Mouse (Mus musculus) spleen, adult 12 weeks (tissue): ENCODE results near the gene Tbc1d22a.
"Not testable (repeated sequence)": the region's sequence is repeated elsewhere in the genome, so short reads cannot be mapped to it uniquely, and the experiment has no call there.

Experiments used
- DNase-seq: peaks from one replicate; pipeline ENCODE4 v3.0.0; 2022; ENCODE audit warnings: low spot score

Gene Tbc1d22a

DNA sequence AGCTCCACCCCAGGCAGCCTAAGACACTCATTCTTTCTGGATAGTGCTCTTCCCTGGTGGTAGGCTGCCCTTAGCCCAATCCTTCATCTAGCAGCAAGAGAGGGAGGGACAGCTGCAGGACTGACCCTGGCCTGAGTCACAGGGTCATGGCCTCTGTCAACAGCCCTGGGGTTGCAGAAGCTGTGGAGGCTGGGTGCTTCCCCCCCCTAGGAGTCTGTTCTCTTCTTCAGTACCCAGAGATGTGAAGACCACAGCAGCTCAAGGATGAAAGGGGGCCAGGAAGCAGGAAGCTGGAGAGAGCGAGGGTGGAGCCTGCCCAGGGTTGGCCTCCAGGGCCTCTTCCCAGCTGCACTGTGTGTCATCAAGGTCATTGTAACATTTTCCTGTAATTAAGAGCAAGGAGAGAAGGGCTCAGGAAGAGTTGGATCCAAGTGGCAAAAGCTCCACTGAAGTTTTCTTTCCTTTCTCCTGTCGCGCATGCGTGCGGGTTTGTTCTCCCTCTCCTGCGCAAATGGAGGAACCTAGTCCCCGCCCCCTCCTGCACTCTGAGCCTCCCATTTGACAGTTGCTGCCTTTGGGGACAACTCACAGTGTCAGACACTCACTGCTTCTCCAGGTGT, 10.2 kb upstream of the Tbc1d22a start:
- no peak for DNase-seq

DNA sequence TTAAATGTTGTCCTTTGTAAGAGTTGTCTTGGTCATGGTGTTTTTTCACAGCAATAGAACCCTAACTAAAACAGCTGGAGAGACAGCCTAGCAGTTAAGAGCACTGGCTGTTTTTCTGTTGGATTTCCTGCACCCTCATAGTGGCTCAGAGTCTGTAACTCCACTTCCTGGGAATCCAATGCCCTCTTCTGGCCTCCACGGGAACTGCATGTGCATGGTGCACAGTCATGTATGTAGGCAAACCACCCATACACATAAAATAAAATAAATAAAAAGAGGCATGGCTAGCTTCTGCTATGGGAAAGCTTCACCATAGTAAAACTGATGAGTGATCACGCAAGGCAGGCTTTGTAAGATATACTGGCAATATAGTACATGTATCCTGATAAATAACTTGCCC, 9.0 kb upstream of the Tbc1d22a start:
- peak; percentile 54 for DNase-seq

DNA sequence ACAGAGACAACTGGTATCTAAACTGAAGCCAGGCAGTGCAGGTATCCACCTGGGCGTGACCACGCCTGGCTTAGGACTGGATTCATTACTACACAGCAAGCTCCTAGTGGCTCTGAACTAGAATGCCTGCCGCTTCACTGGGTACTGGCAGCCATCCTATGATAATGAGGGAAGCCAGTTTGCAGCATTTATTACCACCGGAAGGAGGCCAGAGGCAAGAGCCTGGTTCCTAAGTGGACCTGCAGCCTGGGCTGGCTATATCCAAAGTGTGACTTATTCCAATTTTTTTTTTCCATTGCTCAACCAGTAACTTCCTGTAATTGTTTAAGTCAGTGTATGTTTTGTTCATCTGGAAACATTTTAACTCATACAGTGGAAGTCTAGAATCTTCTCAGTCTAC, 7.9 kb upstream of the Tbc1d22a start:
- DNase-seq = no peak

DNA sequence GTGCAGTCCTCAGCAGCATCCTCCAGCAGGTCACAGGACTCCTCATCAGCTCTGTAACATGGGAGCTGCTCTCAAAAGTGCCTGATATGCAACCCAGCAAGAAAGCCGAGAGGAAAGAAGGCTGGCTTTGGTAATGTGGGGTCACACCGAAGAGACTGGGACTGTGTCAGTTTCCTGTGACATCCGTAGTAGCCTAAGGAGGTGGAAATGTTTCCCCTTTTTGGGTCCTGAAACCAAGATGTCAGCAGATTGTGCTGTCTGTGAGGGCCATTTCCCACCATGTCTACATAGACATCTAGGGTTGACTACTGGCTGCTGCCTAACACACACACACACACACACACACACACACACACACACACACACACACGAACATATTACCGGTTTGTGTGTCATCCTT, 2.1 kb upstream of the Tbc1d22a start:
- not testable (repeated sequence) for DNase-seq

DNA sequence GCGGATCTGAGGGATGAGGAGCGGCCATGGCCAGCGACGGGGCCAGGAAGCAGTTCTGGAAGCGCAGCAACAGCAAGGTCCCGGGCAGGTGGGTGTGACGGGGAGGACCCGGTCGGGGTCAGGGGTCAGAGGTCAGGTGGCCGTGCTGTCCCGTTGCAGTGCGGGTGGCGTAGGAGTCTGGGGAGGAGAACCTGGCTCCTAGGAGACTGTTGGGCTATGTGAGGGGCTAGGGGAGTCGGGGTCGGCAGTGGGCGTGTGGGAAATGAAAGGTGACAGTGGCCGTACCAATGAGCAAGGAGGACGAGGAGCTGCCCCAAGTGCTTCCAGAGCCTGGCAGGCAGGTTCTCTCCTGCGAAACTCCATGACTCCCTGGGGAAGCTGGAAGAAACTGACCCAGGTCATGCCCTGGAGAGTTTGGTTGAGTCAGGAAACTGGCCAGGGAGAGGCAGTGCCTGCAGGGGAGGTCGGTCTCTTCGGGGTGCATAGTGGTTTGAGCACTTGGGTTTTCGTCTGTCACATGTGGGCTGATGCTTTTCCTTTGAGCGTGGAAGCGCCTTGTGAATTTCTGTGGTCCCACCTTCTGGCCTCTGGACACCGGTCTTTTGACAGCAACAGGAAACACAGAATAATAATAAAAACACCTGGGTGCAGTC, 416 bp downstream of the Tbc1d22a start:
- no peak for DNase-seq

DNA sequence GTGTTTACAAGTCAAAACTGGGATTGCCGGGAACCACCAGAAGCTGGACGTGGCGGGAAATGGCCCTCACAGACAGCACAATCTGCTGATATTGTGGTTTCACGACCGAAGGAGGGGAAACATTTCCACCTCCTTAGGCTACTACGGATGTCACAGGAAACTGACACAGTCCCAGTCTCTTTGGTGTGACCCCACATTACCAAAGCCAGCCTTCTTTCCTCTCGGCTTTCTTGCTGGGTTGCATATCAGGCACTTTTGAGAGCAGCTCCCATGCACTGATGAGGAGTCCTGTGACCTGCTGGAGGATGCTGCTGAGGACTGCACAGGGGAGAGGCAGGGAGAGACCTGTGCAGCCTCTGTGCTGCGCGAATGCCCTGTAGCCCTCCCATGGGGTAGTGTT, 2.4 kb downstream of the Tbc1d22a start:
- DNase-seq = not testable (repeated sequence)

DNA sequence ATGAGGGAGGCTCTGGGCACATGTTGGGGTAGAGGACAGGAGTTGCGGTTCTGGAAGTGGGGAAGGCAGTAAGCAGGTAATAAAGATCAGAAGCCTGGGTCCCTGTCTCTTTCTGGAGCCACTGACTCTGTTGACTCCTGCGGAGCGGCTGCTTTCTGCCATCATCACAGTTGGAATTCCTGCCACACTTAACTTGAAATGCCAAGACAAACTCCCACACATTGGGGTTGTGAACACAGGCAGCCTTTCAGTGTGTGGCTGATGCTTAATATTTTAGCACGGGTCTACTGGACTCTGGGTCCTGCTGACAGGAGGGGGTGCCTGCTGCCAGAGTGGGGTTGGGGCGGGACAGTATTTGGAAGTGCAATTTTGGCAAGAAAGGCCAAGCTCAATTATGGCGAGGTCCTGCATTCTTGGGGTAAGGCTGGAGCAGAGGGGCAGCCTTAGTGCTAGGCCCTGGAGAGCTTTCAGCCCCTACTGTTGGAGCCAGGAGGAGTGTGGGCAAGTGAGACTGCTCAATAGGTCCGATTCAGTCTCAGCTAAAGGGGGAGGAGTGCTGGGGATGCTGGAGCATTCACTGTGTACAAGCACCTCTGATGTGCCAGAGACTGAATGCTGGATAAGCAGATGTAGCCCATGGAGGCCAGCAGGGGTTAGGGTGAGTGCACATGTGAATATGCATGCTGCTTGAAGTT, 5.4 kb downstream of the Tbc1d22a start:
- no peak for DNase-seq

DNA sequence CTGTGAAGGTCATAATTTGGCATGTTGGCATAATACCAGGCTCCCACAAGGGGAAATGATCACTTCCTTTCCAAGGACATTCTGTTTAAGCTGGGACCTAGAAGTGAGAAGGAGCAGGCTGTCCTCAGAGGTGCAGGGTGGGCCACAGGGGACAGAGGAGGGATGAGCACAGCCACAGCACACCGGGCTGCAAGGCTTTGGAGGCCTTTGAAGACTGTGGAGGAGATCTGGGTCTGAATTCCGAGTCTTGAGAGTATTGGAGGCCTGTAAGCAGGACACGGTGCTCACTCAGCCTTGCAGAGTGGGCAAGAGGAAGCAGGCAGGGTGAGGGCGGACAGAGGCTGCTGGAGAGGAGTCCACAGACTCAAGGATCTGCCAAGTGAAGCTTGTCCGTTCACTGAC, 6.0 kb downstream of the Tbc1d22a start:
- no peak for DNase-seq

DNA sequence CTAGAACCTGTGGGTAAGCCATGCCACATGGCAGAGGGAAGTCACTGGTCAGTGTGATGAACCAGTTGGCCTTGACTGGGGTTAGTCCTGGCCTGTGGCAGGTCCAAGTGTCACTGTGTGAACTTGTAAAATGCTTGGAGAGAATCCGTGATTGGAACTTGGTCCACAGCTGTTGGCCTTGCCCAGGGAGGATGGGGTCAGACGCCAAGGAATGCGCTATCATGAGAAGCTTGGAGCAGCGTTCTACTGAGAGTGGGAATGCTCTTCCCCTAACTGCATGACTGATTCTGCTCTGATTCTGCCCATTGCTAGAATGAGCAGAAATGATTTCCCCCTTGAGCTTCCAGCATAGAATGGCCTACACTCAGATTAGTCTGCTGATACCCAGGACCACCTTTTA, 6.5 kb downstream of the Tbc1d22a start:
- no peak for DNase-seq

DNA sequence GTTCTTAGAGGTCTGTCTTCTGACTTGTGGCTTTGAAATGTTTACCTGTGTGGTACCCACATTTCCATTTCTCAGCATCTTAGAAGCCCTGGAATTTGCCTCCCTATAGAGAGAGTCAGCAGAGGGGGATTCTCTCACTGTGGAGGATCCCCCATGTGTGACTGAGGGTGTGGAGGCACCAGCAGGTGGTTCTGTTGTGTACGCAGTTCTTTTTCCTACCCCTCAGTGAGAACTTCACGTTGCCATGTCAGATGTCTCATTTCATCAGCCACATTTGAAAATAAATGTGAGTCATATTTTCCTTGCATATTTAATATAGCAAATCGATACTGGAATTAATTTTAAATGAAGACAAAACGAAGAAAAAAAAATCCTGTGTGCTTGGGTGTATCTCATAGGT, 7.1 kb downstream of the Tbc1d22a start:
- DNase-seq = no peak

DNA sequence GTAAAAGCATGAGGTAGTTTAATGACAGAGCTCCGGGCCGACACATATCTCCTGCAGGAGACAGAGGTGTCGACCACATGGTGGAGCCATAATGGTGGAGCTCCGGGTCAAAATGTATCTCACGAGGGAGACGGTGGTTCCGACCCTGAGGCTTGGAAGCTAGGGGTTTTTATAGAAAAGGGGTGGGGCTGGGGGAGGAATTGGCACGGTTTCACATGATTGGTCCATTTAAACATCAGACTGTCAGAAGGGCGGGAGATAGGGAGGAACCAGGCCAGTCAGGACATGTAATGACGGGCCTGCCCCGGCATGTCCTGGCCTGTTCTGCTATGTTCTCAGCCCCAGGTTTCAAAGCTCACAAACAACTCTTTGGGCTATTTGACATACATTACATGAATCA, 7.6 kb downstream of the Tbc1d22a start:
- not testable (repeated sequence) for DNase-seq

DNA sequence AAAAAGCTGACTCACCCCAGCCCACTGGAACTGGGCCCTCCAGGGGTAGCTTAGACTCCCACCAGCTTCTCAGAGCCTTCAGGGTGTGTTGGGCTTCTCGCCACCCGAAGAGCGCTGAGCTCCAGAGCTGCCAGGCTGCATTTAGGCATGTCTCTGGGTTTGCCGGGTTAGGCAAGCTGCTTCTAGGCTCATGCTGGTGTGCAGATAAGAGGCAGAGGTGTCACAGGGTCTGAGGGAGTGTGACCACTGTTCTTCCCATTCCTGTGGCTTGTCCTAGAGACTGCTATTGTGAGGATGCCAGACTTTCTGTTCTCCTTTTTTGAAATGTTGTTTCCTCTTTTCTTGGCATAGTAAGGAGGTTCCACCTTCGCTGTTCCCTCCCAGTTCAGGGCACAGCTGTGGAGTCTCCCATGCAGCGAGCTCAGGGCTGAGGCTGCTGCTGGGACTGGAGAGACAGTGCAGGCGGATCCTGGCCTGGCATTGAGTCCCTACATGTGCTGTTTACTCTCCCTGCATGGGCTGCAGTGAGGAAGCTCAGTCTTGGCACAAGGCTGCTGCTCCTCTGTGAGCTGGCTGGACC, 10.8 kb downstream of the Tbc1d22a start:
- DNase-seq = no peak

DNA sequence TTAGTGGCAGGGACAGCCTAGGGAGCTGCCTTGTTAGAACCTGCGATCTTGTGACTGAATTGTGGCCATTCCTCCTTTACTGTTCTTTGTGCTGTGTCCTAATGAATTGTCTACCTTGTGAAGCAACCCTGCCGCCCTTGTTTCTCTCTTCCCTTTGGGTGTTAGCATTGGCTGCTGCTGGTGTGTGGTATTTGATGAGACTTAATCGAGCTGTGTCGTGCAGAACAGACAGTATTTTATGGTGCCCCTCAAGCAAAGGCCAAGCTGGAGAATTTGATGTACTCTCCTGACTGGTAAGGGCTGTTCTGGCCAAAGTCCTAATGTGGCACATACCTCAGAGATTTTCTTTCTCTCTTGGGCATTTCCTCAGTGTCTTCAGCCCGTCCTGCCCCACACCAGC, 12.0 kb downstream of the Tbc1d22a start:
- DNase-seq = no peak

DNA sequence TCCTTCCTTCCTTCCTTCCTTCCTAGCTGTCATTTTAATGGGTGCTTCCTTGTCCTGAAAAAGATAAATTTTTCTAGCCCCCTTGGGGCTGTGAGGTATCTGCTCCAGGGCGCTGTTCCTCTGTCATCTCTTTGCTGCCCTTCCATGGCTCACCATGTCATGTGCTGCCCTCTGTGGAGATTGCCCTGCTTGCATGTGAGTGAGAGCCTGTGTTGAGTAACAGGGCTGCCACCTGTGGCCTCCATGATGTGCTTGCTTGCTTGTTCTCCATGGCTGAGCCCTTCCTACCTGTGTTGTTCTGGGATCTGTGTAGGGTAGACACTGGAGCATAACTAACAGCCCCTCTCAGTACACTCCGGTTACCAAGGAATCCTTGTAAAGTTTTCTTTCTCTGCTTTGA, 12.7 kb downstream of the Tbc1d22a start:
- DNase-seq = no peak

DNA sequence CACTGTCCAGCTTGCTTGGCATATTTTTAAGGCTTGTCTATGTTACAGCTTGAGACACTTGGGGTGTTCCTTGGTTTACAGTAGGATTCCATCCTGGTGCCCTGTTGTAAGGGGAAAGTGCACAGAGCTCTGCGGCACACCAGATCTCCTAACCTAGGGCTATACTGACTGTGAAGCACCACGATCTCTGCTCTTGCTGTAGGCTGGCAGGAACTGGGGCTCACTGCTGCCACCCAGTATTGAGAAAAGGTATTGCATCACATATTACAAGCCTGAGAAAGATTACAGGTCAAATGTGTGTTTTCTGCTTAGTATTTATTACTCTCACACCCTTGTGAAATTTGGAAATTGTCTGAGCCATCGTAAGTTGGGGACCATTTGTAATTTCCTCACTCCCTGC, 13.9 kb downstream of the Tbc1d22a start:
- DNase-seq = no peak

DNA sequence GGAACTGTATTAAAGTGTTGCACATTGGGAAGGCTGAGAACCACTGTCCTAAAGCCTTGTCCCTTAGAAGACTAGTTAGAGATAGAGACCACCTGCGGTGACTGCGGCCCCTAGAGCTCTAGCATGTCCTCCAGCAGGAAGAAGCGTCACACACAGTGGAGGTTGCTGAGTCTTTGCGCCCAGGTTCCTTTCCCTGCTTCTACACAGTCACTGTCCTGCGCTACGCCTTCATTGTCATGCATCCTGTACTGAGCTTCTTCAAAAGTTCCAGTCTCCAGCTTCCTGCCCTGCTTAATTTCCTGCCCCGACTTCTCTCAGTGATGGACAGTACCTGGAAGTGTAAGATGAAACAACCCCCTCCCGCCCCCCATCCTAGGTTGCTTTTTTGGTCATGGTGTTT, 14.8 kb downstream of the Tbc1d22a start:
- DNase-seq = no peak

DNA sequence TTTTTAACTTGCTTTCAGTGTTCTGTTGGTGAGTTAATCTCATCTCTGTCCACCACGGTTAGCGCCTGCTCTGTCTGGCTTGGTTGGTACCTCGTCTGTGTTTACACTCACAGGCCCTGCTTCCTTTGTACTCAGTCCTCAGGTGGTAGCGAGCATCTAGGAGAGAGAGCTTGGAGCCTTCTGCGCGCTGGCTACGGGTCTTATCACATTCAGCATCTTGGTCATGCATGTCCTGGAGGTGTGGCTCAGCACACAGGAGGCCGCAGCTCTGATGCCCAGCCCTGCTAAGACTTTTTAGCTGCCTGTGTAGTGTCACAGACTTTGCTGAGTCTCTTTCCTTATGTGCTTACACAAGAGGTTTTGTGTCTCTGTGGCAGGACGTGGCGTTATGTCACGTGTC, 15.4 kb downstream of the Tbc1d22a start:
- DNase-seq = no peak

DNA sequence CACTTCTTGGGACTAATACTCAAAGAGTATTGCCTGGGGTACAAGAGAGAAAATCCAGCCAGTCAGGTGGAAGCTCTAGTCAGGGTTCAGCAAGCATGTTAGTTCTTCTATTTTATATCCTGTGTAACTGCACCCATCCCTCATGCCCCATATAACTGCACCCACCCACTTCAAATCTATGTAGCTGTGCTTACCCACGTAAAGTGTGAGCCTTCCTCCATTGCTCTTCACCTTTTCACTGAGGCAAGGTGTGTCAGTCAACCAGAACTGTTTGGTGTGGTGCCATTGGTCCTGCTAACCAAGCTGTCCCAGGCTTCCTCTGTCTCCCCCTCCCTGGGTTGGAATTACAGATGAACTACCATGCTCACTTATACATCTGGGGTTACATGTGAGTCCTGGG, 16.9 kb downstream of the Tbc1d22a start:
- DNase-seq = no peak

DNA sequence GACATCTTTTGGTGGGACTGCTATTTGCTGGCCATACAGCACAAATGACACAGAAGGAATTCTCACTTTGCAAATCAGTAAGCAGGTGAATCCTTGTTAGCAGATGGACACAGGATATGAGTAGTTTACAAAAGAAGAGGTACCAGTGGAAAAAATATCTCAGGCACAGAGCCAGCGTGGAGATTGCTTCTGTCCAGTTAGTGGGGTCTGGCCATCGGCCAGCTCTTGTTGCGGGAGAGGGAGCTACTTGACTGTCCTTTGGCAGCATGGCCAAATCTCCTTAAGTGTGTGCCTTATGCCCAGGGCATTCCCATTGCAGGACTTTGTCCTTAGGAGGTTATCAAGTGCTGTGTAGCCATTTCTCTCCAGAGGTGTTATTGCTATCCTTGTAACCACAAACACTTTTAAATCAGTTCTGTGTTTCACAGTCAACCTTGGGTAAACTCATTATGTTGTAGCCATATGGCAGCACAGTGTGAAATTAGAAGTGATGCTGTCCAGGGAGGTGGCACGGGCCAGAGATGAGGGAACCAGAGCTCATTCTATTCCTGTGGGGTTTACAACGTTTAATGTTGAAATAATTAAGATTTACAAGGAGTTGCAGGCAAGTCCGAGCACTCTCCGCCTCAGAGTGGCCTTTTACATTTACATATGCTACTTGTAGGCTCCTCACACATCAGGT, 17.7 kb downstream of the Tbc1d22a start:
- DNase-seq = no peak

DNA sequence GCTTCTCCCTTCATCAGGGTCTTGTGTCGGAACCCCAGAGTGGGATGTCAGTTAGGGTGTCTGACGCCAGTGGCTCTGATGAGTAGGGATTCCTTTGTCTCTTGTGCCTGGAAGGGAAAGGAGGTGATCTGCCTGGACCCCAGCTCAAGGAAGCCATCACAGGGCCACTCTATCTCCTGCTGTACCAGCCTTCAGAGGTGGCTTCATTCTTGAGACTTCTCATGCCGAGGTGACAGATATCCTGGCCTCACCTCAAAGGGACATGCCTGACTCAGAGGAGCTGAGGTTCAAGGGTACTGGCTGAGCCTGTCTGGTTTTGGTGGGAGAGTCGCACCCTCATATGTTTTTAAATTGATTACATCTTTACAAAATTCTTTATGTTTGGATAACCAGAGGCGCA, 19.7 kb downstream of the Tbc1d22a start:
- DNase-seq = no peak

DNA sequence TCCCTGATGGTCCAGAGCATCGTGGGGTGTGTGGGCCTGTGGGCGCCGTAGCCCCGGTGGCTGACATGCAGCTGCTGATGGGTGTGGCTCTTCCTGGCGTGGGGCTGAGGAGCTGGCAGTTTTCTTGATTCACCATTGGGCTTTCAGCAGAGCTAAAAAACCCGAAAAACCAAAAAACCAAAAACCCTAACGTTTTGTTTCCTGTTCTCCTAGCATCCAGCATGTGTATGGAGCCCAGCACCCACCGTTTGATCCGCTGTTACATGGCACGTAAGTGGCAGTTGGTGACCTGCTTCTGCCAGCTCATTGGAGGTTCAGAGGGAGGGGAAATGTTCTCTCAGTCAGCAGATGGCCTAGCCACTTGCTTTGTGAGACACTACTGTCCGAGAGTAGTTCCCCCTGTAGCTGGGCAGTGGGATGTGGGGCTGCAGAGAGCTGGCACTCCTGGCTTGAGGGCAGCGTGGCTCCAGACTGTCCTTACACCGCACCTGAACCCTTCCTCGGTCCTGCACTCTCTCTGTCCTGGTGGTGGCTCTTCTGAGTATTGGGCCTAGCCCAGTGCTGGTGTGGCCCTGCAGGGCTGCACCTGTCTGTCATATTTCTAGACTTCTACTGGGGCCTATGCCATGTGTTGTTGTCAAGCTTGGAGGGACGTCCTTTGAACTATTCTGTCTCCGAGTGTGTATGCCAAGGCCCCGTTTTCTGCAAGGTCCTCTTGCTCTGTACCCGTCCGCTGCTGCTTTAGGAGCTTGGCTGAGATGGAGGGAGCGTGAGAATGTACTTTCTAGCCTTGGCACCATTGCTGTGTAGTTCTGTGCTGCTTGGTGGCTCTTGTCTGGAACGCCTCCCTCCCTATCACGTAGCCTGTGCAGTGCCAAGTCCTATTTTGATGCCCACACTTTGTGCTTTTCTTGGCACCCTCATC, 20.5 kb downstream of the Tbc1d22a start:
- DNase-seq = no peak

DNA sequence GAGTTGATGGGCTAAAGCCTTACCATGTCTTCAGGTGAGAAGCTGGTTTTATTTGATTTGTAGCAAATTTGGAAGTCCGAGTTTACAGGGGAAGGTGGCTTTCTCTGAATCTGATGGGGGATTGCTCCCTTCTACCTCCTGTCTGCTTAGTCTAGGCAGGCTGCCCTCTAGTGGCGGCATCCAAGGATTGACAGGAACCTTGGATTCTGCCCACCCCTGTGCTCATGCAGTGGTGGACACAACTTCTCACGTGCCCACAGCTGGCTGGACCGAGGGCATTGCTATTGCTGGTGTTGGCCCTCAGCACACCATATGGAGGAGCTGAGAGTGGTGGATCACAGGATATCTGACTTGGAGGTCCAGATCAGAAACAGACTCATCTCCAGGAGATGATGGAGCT, 22.0 kb downstream of the Tbc1d22a start:
- DNase-seq = peak; percentile 26
